In genomic region chr2:17702481-17703169, GRCm38 (mm10) we compare ENCODE assay signal across 13 mouse cellular contexts. TPM values are rescaled to one million over a fixed set of nuclear protein-coding genes. Genes with fewer than 3 reads are reported as not detected.
DNase-seq lines count a peak whose midpoint lies in the region; ATAC-seq and TF ChIP-seq lines count a peak whose summit lies in the region.
"Had no signal": no experiment of that assay in that cellular context is flagged by ENCODE, and none has a peak within 500 bp of the region (broad histone marks: within the 10 kb centered on the region; RNA-seq: fewer than 3 reads in every experiment).

No protein-coding gene starts in this region.

- WGBS in cerebellum, adult 2 months: 69% methylated on average over 7 of the region's 7 CpGs
- 66% methylated on average over 7 of the region's 7 CpGs for WGBS in forebrain, embryonic 11.5 days
- 31% methylated on average over 7 of the region's 7 CpGs for WGBS in thymus, adult 2 months

- TF ChIP-seq POLR2A in cerebellum, adult 2 months (IDR thresholded peaks at IDR 0.05; ENCODE audit: borderline replicate concordance, insufficient read depth, low read length): no peak
- TF ChIP-seq POLR2A in thymus, adult 2 months (IDR thresholded peaks at IDR 0.05; ENCODE audit: control insufficient read depth, extremely low read depth, insufficient read depth, low read length, poor library complexity): no peak

- H3K27ac ChIP-seq in cerebellum, adult 2 months (ENCODE audit: insufficient read depth, low read length): 0 out of 2 replicates have a peak overlapping the region, but pooled peaks have one; percentile 18
- no peak overlapping the region for H3K27ac ChIP-seq in forebrain, embryonic 11.5 days (ENCODE audit: low read depth, low read length)
- H3K27ac ChIP-seq in thymus, adult 2 months (ENCODE audit: control insufficient read depth, insufficient read depth, low read length): peak overlapping the region; percentile 94
- H3K27ac ChIP-seq: neural tube, embryonic 12.5 days had no signal

- TF ChIP-seq CTCF in cerebellum, adult 2 months (IDR thresholded peaks at IDR 0.05; ENCODE audit: borderline replicate concordance, insufficient read depth, low read depth, low read length): no peak
- no peak for TF ChIP-seq CTCF in thymus, adult 2 months (IDR thresholded peaks at IDR 0.05; ENCODE audit: borderline replicate concordance, control insufficient read depth, extremely low read depth, insufficient read depth, low read length, poor library complexity)

- no peaks in the 10 kb centered on the region for H3K36me3 ChIP-seq in forebrain, embryonic 11.5 days (ENCODE audit: control insufficient read depth, insufficient read depth, low read length)
- no peaks in the 10 kb centered on the region for H3K36me3 ChIP-seq in thymus, adult 2 months (ENCODE audit: control insufficient read depth, insufficient read depth, low read length)
- H3K36me3 ChIP-seq: neural tube, embryonic 12.5 days had no signal

- ATAC-seq in forebrain, embryonic 11.5 days (replicated peaks; ENCODE audit: low FRiP score): peak; percentile 42
- ATAC-seq in inflammation-experienced regulatory T-cells, adult 6 months: peak; percentile 69
- ATAC-seq: Patski had no signal

- H3K4me1 ChIP-seq in cerebellum, adult 2 months (ENCODE audit: control insufficient read depth, insufficient read depth, low read length): no peaks in the 10 kb centered on the region
- H3K4me1 ChIP-seq in forebrain, embryonic 11.5 days (replicated peaks; ENCODE audit: control insufficient read depth, insufficient read depth, low read length): peaks cover 3% of the 10 kb centered on the region
- peaks cover 19% of the 10 kb centered on the region for H3K4me1 ChIP-seq in thymus, adult 2 months (replicated peaks; ENCODE audit: control insufficient read depth, insufficient read depth, low read length)
- H3K4me1 ChIP-seq: neural tube, embryonic 12.5 days had no signal

- no peaks in the 10 kb centered on the region for H3K9me3 ChIP-seq in forebrain, embryonic 11.5 days (ENCODE audit: control insufficient read depth, low read length)
- H3K9me3 ChIP-seq: neural tube, embryonic 12.5 days had no signal

- DNase-seq in cerebellum, adult 2 months: no peak
- DNase-seq in cerebellum, postnatal 25 days: no peak
- no peak for DNase-seq in forebrain, embryonic 11.5 days (ENCODE audit: low spot score)
- DNase-seq in thymus, adult 2 months: peak; percentile 40
- DNase-seq in heart, postnatal 4 days: no peak
- DNase-seq in right cerebral cortex, adult 2 months (ENCODE audit: low spot score in 2 of 2): no peak
- DNase-seq in layer of hippocampus, adult 9-10 months (ENCODE audit: low spot score): no peak
- DNase-seq: gastrocnemius, postnatal 36 days; layer of hippocampus, postnatal 36 days; lung, embryonic 14.5 days had no signal

- H3K4me3 ChIP-seq in cerebellum, adult 2 months (replicated peaks; ENCODE audit: insufficient read depth, low read depth, low read length): no peak overlapping the region
- H3K4me3 ChIP-seq in forebrain, embryonic 11.5 days (ENCODE audit: low read depth, low read length): no peak overlapping the region
- no peak overlapping the region for H3K4me3 ChIP-seq in thymus, adult 2 months (ENCODE audit: control insufficient read depth, insufficient read depth, low read length)
- H3K4me3 ChIP-seq: neural tube, embryonic 12.5 days had no signal

- H3K9ac ChIP-seq in forebrain, embryonic 11.5 days (ENCODE audit: low read length): no peak overlapping the region
- H3K9ac ChIP-seq: lung, embryonic 14.5 days; neural tube, embryonic 12.5 days had no signal

- no peaks in the 10 kb centered on the region; the same call in 1 of the 2 replicates for H3K27me3 ChIP-seq in cerebellum, adult 2 months (ENCODE audit: control insufficient read depth, insufficient read depth, low read length)
- no peaks in the 10 kb centered on the region for H3K27me3 ChIP-seq in forebrain, embryonic 11.5 days (ENCODE audit: control insufficient read depth, insufficient read depth, low read length)
- no peaks in the 10 kb centered on the region for H3K27me3 ChIP-seq in thymus, adult 2 months (ENCODE audit: control insufficient read depth, insufficient read depth, low read length)
- H3K27me3 ChIP-seq: neural tube, embryonic 12.5 days; Patski had no signal

- H3K4me2 ChIP-seq in forebrain, embryonic 11.5 days (ENCODE audit: low read depth, low read length, severe bottlenecking): no peak overlapping the region
- H3K4me2 ChIP-seq: lung, embryonic 14.5 days; neural tube, embryonic 12.5 days had no signal

RNA-seq across cellular contexts. Expression of gene Nebl, which starts 28.6 kb away (rescaled TPM):
- polyA plus RNA-seq in cerebellum, adult 2 months (2012; rRNA removed): 47.3 and 55.1 TPM in 2 replicates
- 4.6 and 5.3 TPM in 2 replicates for polyA plus RNA-seq in forebrain, embryonic 11.5 days (2014; fragmentation: Nextera tagmentation; extraction: Ambion mirVana)
- 10 to 100 TPM; 13.5 to 17.4 (median 14.3) TPM for polyA plus RNA-seq in inflammation-experienced regulatory T-cells, adult 6 months (2017; shearing (Covaris generic))
- polyA plus RNA-seq in thymus, adult 2 months (2012; rRNA removed): 120 and 132 TPM in 2 replicates
- 100 to 1,000 TPM; 507 to 513 TPM for total RNA-seq in heart, postnatal 4 days (2021)
